Mouse (Mus musculus) ES-Bruce4 (cell line): ENCODE data around the gene Klhl30.

Experiments
- CTCF ChIP-seq: IDR thresholded peaks from one replicate; pipeline ENCODE4 v1.8.1; 2011; ENCODE audit warnings: low read depth, low read length
- EP300 ChIP-seq: IDR thresholded peaks from 2 replicates; pipeline ENCODE4 v1.6.1; 2011; ENCODE audit warnings: low read depth, low read length; ENCODE audit not compliant: insufficient read depth
- POLR2A ChIP-seq: IDR thresholded peaks from one replicate; pipeline ENCODE4 v1.8.1; 2011; ENCODE audit warnings: low read length; ENCODE audit not compliant: insufficient read depth

DNA sequence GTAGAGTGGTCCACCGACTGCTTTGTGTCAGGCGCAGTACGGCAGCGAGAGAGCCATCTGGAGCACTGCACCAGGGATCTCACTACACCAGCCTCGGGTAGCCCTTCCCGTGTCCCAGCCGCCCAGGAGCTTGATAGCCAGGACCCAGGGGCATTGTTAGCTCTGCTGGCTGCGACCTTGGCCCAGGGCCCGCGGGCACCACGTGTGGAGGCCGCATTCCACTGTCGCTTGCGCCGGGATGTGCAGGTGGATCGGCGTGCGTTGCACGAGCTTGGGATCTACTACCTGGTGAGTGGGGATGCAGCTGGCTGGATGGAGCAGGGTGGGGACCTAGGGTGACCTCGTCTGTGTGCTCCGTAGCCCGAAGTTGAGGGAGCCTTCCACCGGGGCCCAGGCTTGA is 19.2 kb downstream of the Klhl30 start:
- TF ChIP-seq CTCF: no peak
- TF ChIP-seq EP300: no peak
- no peak for TF ChIP-seq POLR2A
